Mouse (Mus musculus): ENCODE results near the gene Vgf. TPM values are rescaled to one million over a fixed set of nuclear protein-coding genes. Genes with fewer than 3 reads are reported as not detected.
A peak's percentile ranks its signal among the peaks of the same experiment; 100 is the strongest.

The Vgf gene
- total and polyA plus RNA-seq, 3 experiments, result 0.38 TPM; not detected in 2

DNA sequence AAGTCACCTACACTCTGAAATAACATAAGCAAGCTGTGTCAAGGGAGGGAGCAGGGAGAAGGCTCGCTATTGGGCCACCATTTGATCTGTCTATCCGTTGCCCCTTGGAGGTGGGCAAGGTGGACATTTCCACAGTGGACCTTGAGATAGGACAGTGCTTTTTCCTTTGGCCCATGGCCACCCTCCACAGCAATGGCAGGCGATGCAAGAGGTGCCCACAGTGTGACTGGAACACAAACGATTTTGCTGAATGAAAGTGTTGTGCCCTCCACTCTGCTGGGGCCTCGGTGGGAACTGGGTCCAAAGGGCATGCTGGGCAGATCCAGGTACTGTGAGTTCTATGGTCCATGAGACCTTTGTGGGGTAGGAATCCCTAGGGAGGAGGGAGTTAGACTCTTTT is 36.4 kb downstream of the Vgf start:
- no peak overlapping the region for H3K4me3 ChIP-seq (replicated peaks in 1 of 3; ENCODE audit: low read depth in 2 of 3, low read length in 2 of 3, poor library complexity in 1 of 3)
- no peaks in the 10 kb centered on the region for H3K9me3 ChIP-seq (replicated peaks; ENCODE audit: low read length)
- H3K27ac ChIP-seq (ENCODE audit: insufficient read depth, low read depth), result no peak overlapping the region
- H3K4me2 ChIP-seq (ENCODE audit: insufficient read depth, low read depth, poor library complexity, severe bottlenecking), result no peak overlapping the region
- dilution Hi-C loops (cut with MboI; ENCODE audit: extremely low pct_ligation_motif_present, extremely low pct_unique_long_range_greater_than_20kb, low sequenced_read_pairs), result no loop called here
- no peaks in the 10 kb centered on the region for H3K36me3 ChIP-seq (replicated peaks in 1 of 2; ENCODE audit: control insufficient read depth in 1 of 2, insufficient read depth in 1 of 2, low read length in 1 of 2)
- peaks cover 28% of the 10 kb centered on the region for H3K27me3 ChIP-seq (replicated peaks)
- in situ Hi-C loops (cut with MboI; ENCODE audit: low pct_ligation_motif_present, low pct_unique_long_range_greater_than_20kb, low sequenced_read_pairs), result loop anchor here (10.0 kb wide), 1 partner anchor 52 kb away; the partner anchor contains the start of gene Trim56
- TF ChIP-seq MXI1 (IDR thresholded peaks at IDR 0.05; ENCODE audit: low read depth, low read length) (no peak), MEF2A (IDR thresholded peaks at IDR 0.05; ENCODE audit: borderline replicate concordance, low read depth, low read length) (no peak), GABPA (IDR thresholded peaks at IDR 0.05; ENCODE audit: insufficient replicate concordance, low read depth, low read length) (no peak), ELF1 (IDR thresholded peaks at IDR 0.05; ENCODE audit: low read depth, low read length) (no peak), PAX5 (IDR thresholded peaks at IDR 0.05; ENCODE audit: low read length) (no peak), CHD2 (IDR thresholded peaks at IDR 0.05; ENCODE audit: low read length) (no peak), MAX (IDR thresholded peaks at IDR 0.05; ENCODE audit: low read length) (no peak), POLR2AphosphoS2 (IDR thresholded peaks at IDR 0.05; ENCODE audit: low read depth, low read length) (no peak)
- peaks cover 2 to 20% of the 10 kb centered on the region in 2 experiments; a peak in 2 of 4 replicates for H3K4me1 ChIP-seq (ENCODE audit: control insufficient read depth in 1 of 2, insufficient read depth in 2 of 2)
- H3K9ac ChIP-seq (ENCODE audit: insufficient read depth, low read depth), result no peak overlapping the region
- no peaks in the 10 kb centered on the region for H3K79me2 ChIP-seq (replicated peaks; ENCODE audit: control insufficient read depth, extremely low read depth, insufficient read depth, poor library complexity, severe bottlenecking)
- no peak for DNase-seq (ENCODE audit: extremely low read depth)

- peak; percentile 21 for DNase-seq (ENCODE audit: extremely low read depth)
- Histone ChIP-seq H3K9me3 (replicated peaks; ENCODE audit: low read length) (peaks cover 2% of the 10 kb centered on the region), H3K9ac (ENCODE audit: insufficient read depth, low read depth) (no peak overlapping the region), H3K4me3 (replicated peaks in 1 of 3; ENCODE audit: low read depth in 2 of 3, low read length in 2 of 3, poor library complexity in 1 of 3) (no peak overlapping the region), H3K79me2 (replicated peaks; ENCODE audit: control insufficient read depth, extremely low read depth, insufficient read depth, poor library complexity, severe bottlenecking) (no peaks in the 10 kb centered on the region), H3K27me3 (replicated peaks) (peaks cover 31% of the 10 kb centered on the region), H3K4me1 (ENCODE audit: control insufficient read depth in 1 of 2, insufficient read depth in 2 of 2) (peaks cover 2 to 24% of the 10 kb centered on the region in 2 experiments; a peak in 2 of 4 replicates), H3K36me3 (replicated peaks in 1 of 2; ENCODE audit: control insufficient read depth in 1 of 2, insufficient read depth in 1 of 2, low read length in 1 of 2) (no peaks in the 10 kb centered on the region), H3K27ac (ENCODE audit: insufficient read depth, low read depth) (no peak overlapping the region), H3K4me2 (ENCODE audit: insufficient read depth, low read depth, poor library complexity, severe bottlenecking) (0 out of 2 replicates have a peak overlapping the region, but pooled peaks have one; percentile 24)
- dilution Hi-C loops (cut with MboI; ENCODE audit: extremely low pct_ligation_motif_present, extremely low pct_unique_long_range_greater_than_20kb, low sequenced_read_pairs), result no loop called here
- no peak for TF ChIP-seq ZMIZ1 (IDR thresholded peaks at IDR 0.05; ENCODE audit: low read depth, low read length)
- TF ChIP-seq MAFK (IDR thresholded peaks at IDR 0.05; ENCODE audit: insufficient replicate concordance, low read length), result no peak
- no peak for TF ChIP-seq NELFE (IDR thresholded peaks at IDR 0.05; ENCODE audit: low read depth, low read length)
- no peak for TF ChIP-seq POLR2A (IDR thresholded peaks at IDR 0.05; ENCODE audit: low read depth, low read length)
- TF ChIP-seq SMC3 (IDR thresholded peaks at IDR 0.05; ENCODE audit: low read depth, low read length), result no peak
- no peak for TF ChIP-seq ELF1 (IDR thresholded peaks at IDR 0.05; ENCODE audit: low read depth, low read length)
- no peak for TF ChIP-seq ZKSCAN1 (IDR thresholded peaks at IDR 0.05; ENCODE audit: borderline replicate concordance, low read depth, low read length)
- TF ChIP-seq E2F4 (IDR thresholded peaks at IDR 0.05; ENCODE audit: insufficient replicate concordance, low read depth, low read length), result no peak
- no peak for TF ChIP-seq GABPA (IDR thresholded peaks at IDR 0.05; ENCODE audit: insufficient replicate concordance, low read depth, low read length)
- TF ChIP-seq KAT2A (IDR thresholded peaks at IDR 0.05; ENCODE audit: insufficient replicate concordance, low read length), result no peak
- TF ChIP-seq NRF1 (IDR thresholded peaks at IDR 0.05; ENCODE audit: low read depth, low read length), result no peak
- TF ChIP-seq SIN3A (IDR thresholded peaks at IDR 0.05; ENCODE audit: low read length), result no peak
- TF ChIP-seq USF1 (IDR thresholded peaks at IDR 0.05; ENCODE audit: low read depth, low read length), result no peak
- no peak for TF ChIP-seq MXI1 (IDR thresholded peaks at IDR 0.05; ENCODE audit: low read depth, low read length)
- no peak for TF ChIP-seq JUN (IDR thresholded peaks at IDR 0.05; ENCODE audit: insufficient read depth, low read depth, low read length)
- TF ChIP-seq MAX (IDR thresholded peaks at IDR 0.05; ENCODE audit: low read length), result no peak
- TF ChIP-seq USF2 (conservative IDR thresholded peaks at IDR 0.05; ENCODE audit: low read depth, low read length), result no peak
- no peak for TF ChIP-seq BHLHE40 (IDR thresholded peaks at IDR 0.05; ENCODE audit: low read depth, low read length)
- in situ Hi-C loops (cut with MboI; ENCODE audit: low pct_ligation_motif_present, low pct_unique_long_range_greater_than_20kb, low sequenced_read_pairs), result loop anchor here (10.0 kb wide), 1 partner anchor 49 kb away; the partner anchor contains the start of gene Trim56
Measured at GRCm38 (mm10) chr5:137065454-137065853, 39.3 kb downstream of the Vgf start.

All from CH12.LX (cell line).